Mouse (Mus musculus) stomach, embryonic 15.5 days (tissue): ENCODE results near the gene Cggbp1. TPM values are rescaled to one million over a fixed set of nuclear protein-coding genes. Genes with fewer than 3 reads are reported as not detected.

Source experiments
- ATAC-seq: fragments of 200-750 bp; cut with Nextera tagmentation; 2 replicates; pipeline ENCODE4 v1.8.0; 2017; ENCODE audit warnings: low read depth, moderate number of reproducible peaks, moderate TSS enrichment; ENCODE audit not compliant: insufficient read depth, low FRiP score
- H3K27ac ChIP-seq: fragments of 300-500 bp; sonication (generic); 2 replicates; pipeline ENCODE4 v1.5.1; 2015; ENCODE audit warnings: mild to moderate bottlenecking, inconsistent platforms
- H3K27me3 ChIP-seq: fragments of 300-500 bp; sonication (generic); replicated peaks from 2 replicates; pipeline ENCODE4 v1.6.1; 2015; ENCODE audit warnings: inconsistent platforms
- H3K36me3 ChIP-seq: fragments of 300-500 bp; sonication (generic); 2 replicates; pipeline ENCODE4 v1.6.1; 2015; ENCODE audit warnings: inconsistent platforms
- H3K4me1 ChIP-seq: fragments of 300-500 bp; sonication (generic); 2 replicates; pipeline ENCODE4 v1.6.1; 2015; ENCODE audit warnings: inconsistent platforms
- H3K4me2 ChIP-seq: fragments of 300-500 bp; sonication (generic); 2 replicates; pipeline ENCODE4 v1.6.1; 2015; ENCODE audit warnings: mild to moderate bottlenecking, inconsistent platforms
- H3K4me3 ChIP-seq: fragments of 300-500 bp; sonication (generic); replicated peaks from 2 replicates; pipeline ENCODE4 v1.5.1; 2015; ENCODE audit warnings: inconsistent platforms
- H3K9ac ChIP-seq: fragments of 300-500 bp; sonication (generic); 2 replicates; pipeline ENCODE4 v1.6.1; 2015; ENCODE audit warnings: inconsistent platforms
- H3K9me3 ChIP-seq: fragments of 300-500 bp; sonication (generic); 2 replicates; pipeline ENCODE4 v1.6.1; 2016; ENCODE audit warnings: inconsistent platforms
- whole genome bisulfite sequencing: fragments of 180-500 bp; shearing (Covaris S2); methylation state at CpG from one replicate; pipeline ENCODE4 v1.1.7; 2015; 5-methylcytosine and 5-hydroxymethylcytosine counted together
- polyA plus RNA-seq: library from polyadenylated mRNA; unstranded; fragments of >200 nt; fragmentation: Nextera tagmentation; extraction: Ambion mirVana; gene quantifications from 2 replicates; pipeline ENCODE4 v1.2.1, GENCODE M21; 2015

Gene Cggbp1
- polyA plus RNA-seq, 1 experiment from 2014 or later: 66.8 TPM

DNA sequence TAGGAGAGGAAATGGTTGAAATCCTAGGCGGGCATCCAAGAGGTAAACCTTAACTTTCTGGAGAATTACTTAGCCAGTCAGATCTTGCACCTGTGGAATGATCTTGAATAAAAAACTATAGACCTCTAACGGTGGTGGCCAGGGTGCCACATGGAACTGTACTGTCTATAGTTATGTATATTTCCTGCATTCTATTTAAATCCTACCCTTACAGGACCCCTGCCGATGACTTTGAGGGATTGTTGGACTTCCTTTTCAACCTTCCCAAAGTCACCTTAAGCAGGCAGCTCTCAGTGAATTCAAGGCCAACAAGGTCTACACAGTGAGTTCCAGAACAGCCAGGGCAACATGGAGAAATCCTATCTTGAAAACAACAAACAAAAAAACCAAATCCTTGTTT lies 37.7 kb downstream of the Cggbp1 start:
- Histone ChIP-seq H3K9me3 (no peaks in the 10 kb centered on the region), H3K4me3 (no peak overlapping the region), H3K4me2 (no peak overlapping the region), H3K27me3 (no peaks in the 10 kb centered on the region), H3K27ac (no peak overlapping the region), H3K9ac (no peak overlapping the region), H3K4me1 (0 out of 2 replicates have a peak, but pooled peaks cover 1% of the 10 kb centered on the region), H3K36me3 (no peaks in the 10 kb centered on the region)
- WGBS: 89% methylated on average over 3 of the region's 3 CpGs
- no peak for ATAC-seq

DNA sequence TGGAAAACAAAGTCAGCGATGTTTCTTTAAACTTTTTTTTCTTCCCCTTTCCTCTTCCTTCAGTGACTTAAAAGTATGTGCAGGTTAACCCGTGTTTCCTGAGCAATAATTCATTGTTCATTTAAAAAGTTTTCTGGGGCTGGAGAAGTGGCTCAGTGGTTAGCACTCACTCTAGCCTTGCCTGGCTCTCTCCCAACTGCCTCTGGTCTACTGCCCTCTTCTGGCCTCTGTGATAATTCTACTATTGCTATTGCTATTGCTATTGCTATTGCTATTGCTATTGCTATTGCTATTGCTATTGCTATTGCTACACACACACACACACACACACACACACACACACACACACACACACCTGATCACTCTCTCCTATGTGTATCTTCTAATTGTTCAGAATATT lies 47.3 kb downstream of the Cggbp1 start:
- ATAC-seq: no peak
- no peaks in the 10 kb centered on the region for H3K36me3 ChIP-seq
- no peak overlapping the region for H3K9ac ChIP-seq
- no peak overlapping the region for H3K4me2 ChIP-seq
- H3K9me3 ChIP-seq: no peaks in the 10 kb centered on the region
- H3K27me3 ChIP-seq: no peaks in the 10 kb centered on the region
- no peak overlapping the region for H3K27ac ChIP-seq
- H3K4me3 ChIP-seq: no peak overlapping the region
- H3K4me1 ChIP-seq: no peaks in the 10 kb centered on the region
- 67% methylated on average over 2 of the region's 2 CpGs for WGBS

DNA sequence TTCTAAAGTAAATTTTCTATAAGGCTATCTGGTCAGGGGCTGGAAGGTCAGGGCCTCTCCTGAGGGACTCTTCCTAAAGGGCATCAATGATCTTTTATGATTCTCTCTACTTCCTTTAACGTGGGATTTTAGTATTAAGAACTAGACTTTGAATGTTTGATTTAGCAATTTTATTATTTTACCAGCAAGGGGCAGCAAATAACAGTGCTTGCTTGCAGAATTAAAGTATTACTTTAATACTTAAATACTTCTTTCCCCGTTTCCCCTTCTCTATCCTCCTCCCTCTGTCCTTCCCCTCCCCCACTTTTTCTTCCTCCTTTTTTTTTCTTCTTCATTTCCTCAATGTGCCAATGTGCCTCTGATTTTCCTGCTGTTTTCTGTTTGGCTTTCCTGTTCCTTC lies 51.5 kb downstream of the Cggbp1 start:
- no peaks in the 10 kb centered on the region for H3K9me3 ChIP-seq
- no peak overlapping the region for H3K4me2 ChIP-seq
- H3K9ac ChIP-seq: no peak overlapping the region
- WGBS: 25% methylated on average over 2 of the region's 2 CpGs
- no peaks in the 10 kb centered on the region for H3K27me3 ChIP-seq
- H3K4me1 ChIP-seq: no peaks in the 10 kb centered on the region
- H3K36me3 ChIP-seq: no peaks in the 10 kb centered on the region
- no peak overlapping the region for H3K27ac ChIP-seq
- no peak for ATAC-seq
- no peak overlapping the region for H3K4me3 ChIP-seq

DNA sequence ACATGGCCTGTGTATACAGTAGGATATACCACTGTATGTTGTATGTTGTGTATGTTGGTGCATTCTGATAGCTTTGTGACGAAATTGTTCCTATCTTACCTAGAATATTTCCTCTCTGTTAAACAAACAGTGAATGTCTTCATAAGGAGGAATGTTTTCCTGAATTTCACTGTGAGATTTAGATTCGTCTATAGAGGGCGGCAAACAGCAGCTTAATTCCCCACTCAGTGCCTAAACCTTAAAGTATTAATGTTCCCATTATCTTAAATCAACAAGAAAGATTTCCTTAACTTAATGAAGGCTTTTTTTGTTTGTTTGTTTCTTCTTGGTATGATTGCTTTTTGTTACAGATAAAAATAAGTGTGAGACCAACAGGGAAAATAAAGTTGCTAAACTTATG lies 55.3 kb downstream of the Cggbp1 start:
- Histone ChIP-seq H3K9me3 (no peaks in the 10 kb centered on the region), H3K4me2 (no peak overlapping the region), H3K36me3 (no peaks in the 10 kb centered on the region), H3K27me3 (no peaks in the 10 kb centered on the region), H3K9ac (no peak overlapping the region), H3K27ac (no peak overlapping the region), H3K4me1 (no peaks in the 10 kb centered on the region), H3K4me3 (no peak overlapping the region)
- 24% methylated on average over 3 of the region's 3 CpGs for WGBS
- no peak for ATAC-seq

DNA sequence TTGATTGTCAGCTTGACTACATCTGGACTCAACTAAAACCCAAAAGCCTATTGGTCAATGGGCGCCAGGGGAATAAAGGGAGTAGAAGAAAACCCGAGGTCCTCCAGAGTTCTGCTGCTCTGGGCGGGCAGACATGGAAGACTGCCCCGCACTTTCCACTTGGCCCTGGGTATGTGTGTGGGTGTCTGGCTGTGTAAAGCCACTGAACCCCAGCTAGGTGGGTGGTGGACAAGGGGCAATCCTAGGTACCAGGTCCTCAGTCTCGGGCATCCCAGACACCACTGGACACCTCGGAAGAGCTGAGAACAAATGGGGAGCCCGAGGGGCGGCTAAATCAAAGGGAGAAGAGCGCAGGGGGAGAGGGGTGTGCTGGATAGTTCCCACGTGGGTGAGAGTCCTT lies 57.0 kb downstream of the Cggbp1 start:
- H3K4me2 ChIP-seq: no peak overlapping the region
- no peak for ATAC-seq
- no peak overlapping the region for H3K9ac ChIP-seq

More for the DNA sequence above, 57.0 kb downstream of the Cggbp1 start:
- no peaks in the 10 kb centered on the region for H3K36me3 ChIP-seq
- H3K4me1 ChIP-seq: no peaks in the 10 kb centered on the region
- no peak overlapping the region for H3K4me3 ChIP-seq
- WGBS: 74% methylated on average over 10 of the region's 10 CpGs
- no peaks in the 10 kb centered on the region for H3K9me3 ChIP-seq
- no peak overlapping the region for H3K27ac ChIP-seq
- H3K27me3 ChIP-seq: no peaks in the 10 kb centered on the region

Other genes starting within 250 kb of the Cggbp1 start
- not detected in 2 replicates for gene Csnka2ip, start 249.6 kb upstream of the Cggbp1 start, polyA plus RNA-seq
- gene 4930453N24Rik, start 80.8 kb upstream of the Cggbp1 start, polyA plus RNA-seq: 19.0 and 21.1 TPM in 2 replicates
- gene Zfp654, start 344 bp upstream of the Cggbp1 start, polyA plus RNA-seq: 5.8 and 6.3 TPM in 2 replicates